In genomic region chr10:79322033-79322736, GRCm38 (mm10) we compare ENCODE assay signal across 8 mouse cellular contexts. TPM values are rescaled to one million over a fixed set of nuclear protein-coding genes. Genes with fewer than 3 reads are reported as not detected.
DNase-seq lines count a peak whose midpoint lies in the region; ATAC-seq and TF ChIP-seq lines count a peak whose summit lies in the region.
"Not testable (repeated sequence)": the region's sequence is repeated elsewhere in the genome, so short reads cannot be mapped to it uniquely, and the experiment has no call there.

No protein-coding gene starts in this region.

- not testable (repeated sequence) for H3K4me1 ChIP-seq in cortical plate, adult 2 months (ENCODE audit: control insufficient read depth, insufficient read depth, low read length); forebrain, embryonic 11.5 days (replicated peaks; ENCODE audit: control insufficient read depth, insufficient read depth, low read length); heart, embryonic 15.5 days (replicated peaks); intestine, embryonic 16.5 days (ENCODE audit: control insufficient read depth, insufficient read depth, low read length); limb, embryonic 15.5 days; midbrain, embryonic 10.5 days; neural tube, embryonic 15.5 days

- not testable (repeated sequence) for TF ChIP-seq CTCF in cortical plate, adult 2 months (IDR thresholded peaks at IDR 0.05; ENCODE audit: extremely low read depth, insufficient read depth, low read length)

- H3K27ac ChIP-seq in cortical plate, adult 2 months (ENCODE audit: insufficient read depth, low read length); forebrain, embryonic 11.5 days (ENCODE audit: low read depth, low read length); intestine, embryonic 16.5 days (ENCODE audit: low read length); limb, embryonic 15.5 days; neural tube, embryonic 15.5 days (replicated peaks): not testable (repeated sequence)
- peak overlapping the region; percentile 57; the same call in 1 of the 2 replicates for H3K27ac ChIP-seq in heart, embryonic 15.5 days
- H3K27ac ChIP-seq in midbrain, embryonic 10.5 days (replicated peaks) = peak overlapping the region; percentile 77

- not testable (repeated sequence) for H3K27me3 ChIP-seq in forebrain, embryonic 11.5 days (ENCODE audit: control insufficient read depth, insufficient read depth, low read length); heart, embryonic 15.5 days; intestine, embryonic 16.5 days (replicated peaks; ENCODE audit: control insufficient read depth, insufficient read depth, low read length); limb, embryonic 15.5 days; midbrain, embryonic 10.5 days (ENCODE audit: low read depth, poor library complexity, severe bottlenecking); neural tube, embryonic 15.5 days (replicated peaks)

- H3K4me2 ChIP-seq in forebrain, embryonic 11.5 days (ENCODE audit: low read depth, low read length, severe bottlenecking) = peak overlapping the region; percentile 31; the same call in 1 of the 2 replicates
- peak overlapping the region; percentile 55 for H3K4me2 ChIP-seq in heart, embryonic 15.5 days
- peak overlapping the region; percentile 38 for H3K4me2 ChIP-seq in intestine, embryonic 16.5 days (ENCODE audit: low read depth, low read length)
- H3K4me2 ChIP-seq in limb, embryonic 15.5 days = peak overlapping the region; percentile 34
- H3K4me2 ChIP-seq in neural tube, embryonic 15.5 days = peak overlapping the region; percentile 50

- H3K9ac ChIP-seq in forebrain, embryonic 11.5 days (ENCODE audit: low read length); heart, embryonic 15.5 days; intestine, embryonic 16.5 days (ENCODE audit: low read depth, low read length); limb, embryonic 15.5 days; neural tube, embryonic 15.5 days (replicated peaks): not testable (repeated sequence)

- H3K9me3 ChIP-seq in forebrain, embryonic 11.5 days (ENCODE audit: control insufficient read depth, low read length); heart, embryonic 15.5 days (replicated peaks); intestine, embryonic 16.5 days (ENCODE audit: control insufficient read depth, low read length); limb, embryonic 15.5 days; midbrain, embryonic 10.5 days (replicated peaks); neural tube, embryonic 15.5 days (replicated peaks): not testable (repeated sequence)

- not testable (repeated sequence) for TF ChIP-seq POLR2A in cortical plate, adult 2 months (IDR thresholded peaks at IDR 0.05; ENCODE audit: extremely low read depth, insufficient read depth, low read length)

- 0 out of 2 replicates have a peak overlapping the region, but pooled peaks have one; percentile 31 for H3K4me3 ChIP-seq in cortical plate, adult 2 months (ENCODE audit: insufficient read depth, low read length)
- peak overlapping the region; percentile 26 for H3K4me3 ChIP-seq in forebrain, embryonic 11.5 days (ENCODE audit: low read depth, low read length)
- H3K4me3 ChIP-seq in heart, embryonic 15.5 days = peak overlapping the region; percentile 46
- peak overlapping the region; percentile 36 for H3K4me3 ChIP-seq in intestine, embryonic 16.5 days (ENCODE audit: low read length)
- H3K4me3 ChIP-seq in limb, embryonic 15.5 days = peak overlapping the region; percentile 34
- peak overlapping the region; percentile 49 for H3K4me3 ChIP-seq in midbrain, embryonic 10.5 days
- peak overlapping the region; percentile 40 for H3K4me3 ChIP-seq in neural tube, embryonic 15.5 days (replicated peaks)

- peak; percentile 75 for ATAC-seq in forebrain, embryonic 11.5 days (replicated peaks; ENCODE audit: low FRiP score)
- ATAC-seq in heart, embryonic 15.5 days (replicated peaks; ENCODE audit: insufficient number of reproducible peaks, insufficient read depth, low FRiP score, low read depth); intestine, embryonic 16.5 days; limb, embryonic 15.5 days (ENCODE audit: insufficient number of reproducible peaks, low FRiP score, low TSS enrichment, low read depth): not testable (repeated sequence)
- ATAC-seq in neural tube, embryonic 15.5 days (ENCODE audit: low FRiP score) = peak; percentile 21; the same call in 1 of the 2 replicates

- not testable (repeated sequence) for H3K36me3 ChIP-seq in forebrain, embryonic 11.5 days (ENCODE audit: control insufficient read depth, insufficient read depth, low read length); heart, embryonic 15.5 days; intestine, embryonic 16.5 days (ENCODE audit: control insufficient read depth, insufficient read depth, low read length); limb, embryonic 15.5 days; midbrain, embryonic 10.5 days; neural tube, embryonic 15.5 days

- DNase-seq in A20 (ENCODE audit: low read depth, low spot score) = peak; percentile 4
- DNase-seq in forebrain, embryonic 11.5 days (ENCODE audit: low spot score) = peak; percentile 53
- DNase-seq in midbrain, embryonic 10.5 days (ENCODE audit: low spot score) = peak; percentile 33

- WGBS in forebrain, embryonic 11.5 days = 5% methylated on average over 16 of the region's 16 CpGs
- WGBS in heart, embryonic 15.5 days = 6% methylated on average over 16 of the region's 16 CpGs
- WGBS in intestine, embryonic 16.5 days = 4% methylated on average over 16 of the region's 16 CpGs
- 4% methylated on average over 16 of the region's 16 CpGs for WGBS in limb, embryonic 15.5 days
- WGBS in midbrain, embryonic 10.5 days = 8% methylated on average over 16 of the region's 16 CpGs
- 6% methylated on average over 16 of the region's 16 CpGs for WGBS in neural tube, embryonic 15.5 days

RNA-seq across cellular contexts. Expression of gene Vmn2r82, which starts 34.1 kb away (rescaled TPM):
- not detected in 2 replicates for polyA plus RNA-seq in cortical plate, adult 2 months (2012; rRNA removed)
- polyA plus RNA-seq in forebrain, embryonic 11.5 days (2014; fragmentation: Nextera tagmentation; extraction: Ambion mirVana) = not detected in 2 replicates
- polyA plus RNA-seq in heart, embryonic 15.5 days (2015; fragmentation: Nextera tagmentation; extraction: Ambion mirVana) = not detected in 2 replicates
- not detected in 2 replicates for polyA plus RNA-seq in intestine, embryonic 16.5 days (2015; fragmentation: Nextera tagmentation; extraction: Ambion mirVana)
- polyA plus RNA-seq in limb, embryonic 15.5 days (2015; fragmentation: Nextera tagmentation; extraction: Ambion mirVana) = not detected in 2 replicates
- not detected in 2 replicates for polyA plus RNA-seq in midbrain, embryonic 10.5 days (2016; fragmentation: Nextera tagmentation; extraction: Ambion mirVana)
- not detected in 2 replicates for polyA plus RNA-seq in neural tube, embryonic 15.5 days (2015; fragmentation: Nextera tagmentation; extraction: Ambion mirVana)
